Mouse (Mus musculus): ENCODE results near the gene Ier5l. TPM values are rescaled to one million over a fixed set of nuclear protein-coding genes. Genes with fewer than 3 reads are reported as not detected.
A peak's percentile ranks its signal among the peaks of the same experiment; 100 is the strongest.

Ier5l gene
- 1 to 10 TPM in 1 of 2 experiments, under 1 TPM in 1; 0.97 to 1.1 TPM for total RNA-seq (2021)
- long read RNA-seq, experiment 1, partial matches to known transcripts, result 0 of 1 reads
- long read RNA-seq, experiment 1, other reads (novel, unspliced or antisense), result 0 of 1 reads
- long read RNA-seq, experiment 2, result 0 reads

- TF ChIP-seq CTCF (IDR thresholded peaks at IDR 0.05), result peak; percentile 11; the same call in 1 of the 2 replicates
- DNase-seq, result peak; percentile 97
- peak within 1 kb of the TSS; percentile 95 for H3K4me3 ChIP-seq
- peak within 1 kb of the TSS; percentile 96 for H3K27ac ChIP-seq
- intact Hi-C loops (cut with DNase I), result loop anchor here (1.0 to 5.0 kb wide), 3 partner anchors 34 to 238 kb away; no protein-coding TSS in a partner anchor
These were observed at the start of gene Ier5l for GRCm38 (mm10) chr2:30474039-30474438. Gene Ier5l, minus strand, starts transcription at chr2:30474219.

- no peak for TF ChIP-seq CTCF (IDR thresholded peaks at IDR 0.05)
- intact Hi-C loops (cut with DNase I), result no loop called here
- DNase-seq, result no peak
- no peak overlapping the region for H3K4me3 ChIP-seq
- no peak overlapping the region for H3K27ac ChIP-seq
These were observed 49.7 kb upstream of the Ier5l start for GRCm38 (mm10) chr2:30523727-30524126.

- intact Hi-C loops (cut with DNase I), result no loop called here
- no peak overlapping the region for H3K27ac ChIP-seq
- DNase-seq, result no peak
- no peak for TF ChIP-seq CTCF (IDR thresholded peaks at IDR 0.05)
- no peak overlapping the region for H3K4me3 ChIP-seq
These were observed 36.8 kb upstream of the Ier5l start for GRCm38 (mm10) chr2:30510711-30511380.

GRCm38 (mm10) chr2:30507138-30507727 is 33.2 kb upstream of the Ier5l start:
- Histone ChIP-seq H3K4me3 (no peak overlapping the region), H3K27ac (no peak overlapping the region)
- intact Hi-C loops (cut with DNase I), result no loop called here
- no peak for DNase-seq
- no peak for TF ChIP-seq CTCF (IDR thresholded peaks at IDR 0.05)

GRCm38 (mm10) chr2:30503677-30504621 is 29.9 kb upstream of the Ier5l start:
- Histone ChIP-seq H3K4me3 (no peak overlapping the region), H3K27ac (no peak overlapping the region)
- DNase-seq, result no peak
- no peak for TF ChIP-seq CTCF (IDR thresholded peaks at IDR 0.05)
- intact Hi-C loops (cut with DNase I), result no loop called here

GRCm38 (mm10) chr2:30501701-30502100 is 27.7 kb upstream of the Ier5l start:
- Histone ChIP-seq H3K4me3 (no peak overlapping the region), H3K27ac (no peak overlapping the region)
- TF ChIP-seq CTCF (IDR thresholded peaks at IDR 0.05), result no peak
- intact Hi-C loops (cut with DNase I), result no loop called here
- no peak for DNase-seq

GRCm38 (mm10) chr2:30495909-30496861 is 22.2 kb upstream of the Ier5l start:
- intact Hi-C loops (cut with DNase I), result no loop called here
- peak overlapping the region; percentile 66 for H3K4me3 ChIP-seq
- no peak for TF ChIP-seq CTCF (IDR thresholded peaks at IDR 0.05)
- peak overlapping the region; percentile 78 for H3K27ac ChIP-seq
- peak; percentile 82 for DNase-seq

GRCm38 (mm10) chr2:30495000-30495908 is 21.2 kb upstream of the Ier5l start:
- DNase-seq, result no peak
- peak overlapping the region; percentile 66 for H3K4me3 ChIP-seq
- TF ChIP-seq CTCF (IDR thresholded peaks at IDR 0.05), result no peak
- peak overlapping the region; percentile 78; the same call in 1 of the 2 replicates for H3K27ac ChIP-seq
- intact Hi-C loops (cut with DNase I), result no loop called here

- no peak for DNase-seq
- no peak for TF ChIP-seq CTCF (IDR thresholded peaks at IDR 0.05)
- Histone ChIP-seq H3K4me3 (no peak overlapping the region), H3K27ac (no peak overlapping the region)
- intact Hi-C loops (cut with DNase I), result no loop called here
These were observed 16.4 kb upstream of the Ier5l start for GRCm38 (mm10) chr2:30490384-30490783.

GRCm38 (mm10) chr2:30487597-30487996 is 13.6 kb upstream of the Ier5l start:
- intact Hi-C loops (cut with DNase I), result loop anchor here (5.0 kb wide), 1 partner anchor 85 kb away; no protein-coding TSS in a partner anchor
- peak; percentile 61 for DNase-seq
- TF ChIP-seq CTCF (IDR thresholded peaks at IDR 0.05), result no peak
- Histone ChIP-seq H3K4me3 (no peak overlapping the region), H3K27ac (peak overlapping the region; percentile 24)

Data from gastrocnemius, adult 2 months (tissue).